Mouse (Mus musculus) skeletal muscle tissue, adult 2 months (tissue): Measurements from ENCODE around the gene Msmo1.

ENCODE experiments used
- DNase-seq: peaks from one replicate; pipeline ENCODE4 v3.0.0-alpha.2; 2012; ENCODE audit warnings: low read depth, low spot score

The Msmo1 gene

GRCm38 (mm10) chr8:64733271-64733943 lies at the start of gene Msmo1:
Gene Msmo1 (minus strand): TSS chr8:64733792.
- DNase-seq: peak; percentile 97

GRCm38 (mm10) chr8:64781947-64782346 lies 48.4 kb upstream of the Msmo1 start:
- DNase-seq: no peak

GRCm38 (mm10) chr8:64777925-64778324 lies 44.3 kb upstream of the Msmo1 start:
- no peak for DNase-seq

GRCm38 (mm10) chr8:64774136-64774535 lies 40.5 kb upstream of the Msmo1 start:
- DNase-seq: no peak

GRCm38 (mm10) chr8:64770814-64771213 lies 37.2 kb upstream of the Msmo1 start:
- no peak for DNase-seq

GRCm38 (mm10) chr8:64769586-64769985 lies 36.0 kb upstream of the Msmo1 start:
- no peak for DNase-seq

- no peak for DNase-seq
These were observed 35.1 kb upstream of the Msmo1 start for GRCm38 (mm10) chr8:64768645-64769044.

GRCm38 (mm10) chr8:64767047-64767446 lies 33.5 kb upstream of the Msmo1 start:
- peak; percentile 32 for DNase-seq

- DNase-seq: no peak
These were observed 30.5 kb upstream of the Msmo1 start for GRCm38 (mm10) chr8:64764075-64764474.

GRCm38 (mm10) chr8:64762751-64763150 lies 29.2 kb upstream of the Msmo1 start:
- no peak for DNase-seq

GRCm38 (mm10) chr8:64761430-64761829 lies 27.8 kb upstream of the Msmo1 start:
- peak; percentile 21 for DNase-seq

GRCm38 (mm10) chr8:64757956-64758355 lies 24.4 kb upstream of the Msmo1 start:
- no peak for DNase-seq

- no peak for DNase-seq
These were observed 12.8 kb upstream of the Msmo1 start for GRCm38 (mm10) chr8:64746215-64747058.

GRCm38 (mm10) chr8:64740547-64741211 lies 7.1 kb upstream of the Msmo1 start:
- no peak for DNase-seq

- no peak for DNase-seq
These were observed 5.3 kb upstream of the Msmo1 start for GRCm38 (mm10) chr8:64738916-64739315.

GRCm38 (mm10) chr8:64736767-64737323 lies 3.3 kb upstream of the Msmo1 start:
- no peak for DNase-seq

GRCm38 (mm10) chr8:64735161-64735560 lies 1.6 kb upstream of the Msmo1 start:
- DNase-seq: no peak

- no peak for DNase-seq
These were observed 996 bp downstream of the Msmo1 start for GRCm38 (mm10) chr8:64732596-64732995.

GRCm38 (mm10) chr8:64728156-64728555 lies 5.4 kb downstream of the Msmo1 start:
- DNase-seq: no peak

- DNase-seq: peak; percentile 10
These were observed 7.3 kb downstream of the Msmo1 start for GRCm38 (mm10) chr8:64726190-64726695.

- no peak for DNase-seq
These were observed 10.4 kb downstream of the Msmo1 start for GRCm38 (mm10) chr8:64723206-64723605.

GRCm38 (mm10) chr8:64717868-64718267 lies 15.7 kb downstream of the Msmo1 start:
- DNase-seq: no peak
